Mouse (Mus musculus): Measurements from ENCODE around the gene Oaz1. TPM values are rescaled to one million over a fixed set of nuclear protein-coding genes. Genes with fewer than 3 reads are reported as not detected.

Gene Oaz1
- total RNA-seq, 2 experiments from 2014 or later: 500 to 527 TPM

DNA sequence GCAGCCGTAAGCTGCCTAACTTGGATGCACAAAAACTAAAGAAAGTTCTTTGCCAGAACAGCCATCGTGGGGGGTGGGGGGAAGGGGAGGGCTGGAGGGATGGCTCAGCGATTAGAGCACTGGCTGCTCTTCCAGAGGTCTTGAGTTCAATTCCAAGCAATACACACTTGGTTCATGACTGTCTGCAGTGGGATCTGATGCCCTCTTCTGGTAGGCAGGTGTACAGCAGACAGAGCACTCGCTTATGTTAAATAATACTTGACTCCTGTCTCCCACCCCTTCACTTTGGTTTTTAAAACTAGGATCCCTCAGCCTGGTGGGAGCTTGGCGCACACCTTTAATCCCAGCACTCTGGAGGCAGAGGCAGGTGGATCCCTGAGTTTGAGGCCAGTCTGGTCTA is 49.6 kb downstream of the Oaz1 start:
- DNase-seq (ENCODE audit: low spot score in 2 of 2): peak in 1 of 2 experiments; percentile 53
- intact Hi-C loops (cut with DNase I): loop anchor here (2.0 kb wide), 1 partner anchor 129 kb away; no protein-coding TSS in a partner anchor

DNA sequence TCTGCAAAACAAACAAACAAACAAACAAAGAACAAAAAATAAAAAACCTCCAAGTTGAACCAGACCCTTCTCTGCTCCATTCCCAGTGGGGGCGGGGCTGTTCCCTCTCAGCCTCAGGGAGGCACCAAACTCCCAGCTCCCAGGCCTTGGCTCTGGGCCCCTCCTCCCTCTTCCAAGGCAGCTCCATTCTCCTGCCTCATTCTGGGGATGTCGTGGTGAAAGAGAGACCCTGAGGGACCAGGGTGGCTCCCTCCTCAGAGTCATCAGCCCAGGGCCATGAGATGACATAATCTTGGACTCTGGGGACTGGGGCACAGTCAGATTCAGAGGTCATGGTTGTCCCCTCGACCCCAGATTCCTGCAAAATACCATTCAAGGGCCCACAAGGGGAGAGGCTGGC is 50.1 kb downstream of the Oaz1 start:
- DNase-seq (ENCODE audit: low spot score in 2 of 2): no peak
- intact Hi-C loops (cut with DNase I): loop anchor here (2.0 kb wide), 1 partner anchor 130 kb away; no protein-coding TSS in a partner anchor

Small RNAs within 50 kb of the gene (microRNA-seq; reads per million reads assigned to microRNA genes)
- 6.7 to 9.1 reads per million in 2 experiments for gene Mir1982

Other genes with a start within 250 kb of the Oaz1 start
- gene Klf16, start 249.3 kb upstream of the Oaz1 start, total RNA-seq (2021): 10 to 100 TPM; 51.8 to 55.3 TPM
- 100 to 1,000 TPM; 206 to 216 TPM for gene Abhd17a, start 236.3 kb upstream of the Oaz1 start, total RNA-seq (2021)
- gene Scamp4, start 223.8 kb upstream of the Oaz1 start, total RNA-seq (2021): 10 to 100 TPM; 40.8 to 42.2 TPM
- 1 to 10 TPM; 3.6 to 4.5 TPM for gene Adat3, start 223.8 kb upstream of the Oaz1 start, total RNA-seq (2021)
- gene Gm49322, start 220.6 kb upstream of the Oaz1 start, total RNA-seq (2021): 1 to 10 TPM; 2.8 to 2.9 TPM
- gene Csnk1g2, start 203.8 kb upstream of the Oaz1 start, total RNA-seq (2021): 100 to 1,000 TPM; 222 to 247 TPM
- 10 to 100 TPM; 91.7 to 92.7 TPM for gene Btbd2, start 169.6 kb upstream of the Oaz1 start, total RNA-seq (2021)
- 10 to 100 TPM; 35.3 to 44.0 TPM for gene Mknk2, start 148.5 kb upstream of the Oaz1 start, total RNA-seq (2021)
- 10 to 100 TPM; 13.4 to 15.8 TPM for gene Mob3a, start 124.7 kb upstream of the Oaz1 start, total RNA-seq (2021)
- 10 to 100 TPM; 35.9 to 42.5 TPM for gene Izumo4, start 124.5 kb upstream of the Oaz1 start, total RNA-seq (2021)
- 100 to 1,000 TPM; 142 to 145 TPM for gene Ap3d1, start 84.4 kb upstream of the Oaz1 start, total RNA-seq (2021)
- 10 to 100 TPM; 46.5 to 56.0 TPM for gene Dot1l, start 71.5 kb upstream of the Oaz1 start, total RNA-seq (2021)
- 10 to 100 TPM; 43.9 to 50.3 TPM for gene Sf3a2, start 28.5 kb upstream of the Oaz1 start, total RNA-seq (2021)
- 10 to 100 TPM; 57.5 to 62.4 TPM for gene Plekhj1, start 28.0 kb upstream of the Oaz1 start, total RNA-seq (2021)
- gene Amh, start 21.4 kb upstream of the Oaz1 start, total RNA-seq (2021): 1 to 10 TPM; 1.6 to 2.7 TPM
- gene Jsrp1, start 13.2 kb upstream of the Oaz1 start, total RNA-seq (2021): 1 to 10 TPM; 4.0 to 4.5 TPM
- 10 to 100 TPM; 35.6 to 48.0 TPM for gene Lingo3, start 17.4 kb downstream of the Oaz1 start, total RNA-seq (2021)
- gene Lsm7, start 28.6 kb downstream of the Oaz1 start, total RNA-seq (2021): 10 to 100 TPM; 35.9 to 47.8 TPM
- gene Sppl2b, start 28.6 kb downstream of the Oaz1 start, total RNA-seq (2021): 10 to 100 TPM; 58.6 to 66.2 TPM
- under 1 TPM in 1 of 2 experiments, not detected in 1; 0.32 TPM for gene Tmprss9, start 45.2 kb downstream of the Oaz1 start, total RNA-seq (2021)
- gene Timm13, start 74.3 kb downstream of the Oaz1 start, total RNA-seq (2021): 100 to 1,000 TPM; 139 TPM
- gene Lmnb2, start 91.6 kb downstream of the Oaz1 start, total RNA-seq (2021): 10 to 100 TPM; 15.1 to 18.9 TPM
- 10 to 100 TPM; 16.4 to 19.0 TPM for gene Gadd45b, start 103.4 kb downstream of the Oaz1 start, total RNA-seq (2021)
- gene Gng7, start 188.3 kb downstream of the Oaz1 start, total RNA-seq (2021): 100 to 1,000 TPM in 1 of 2 experiments, 10 to 100 TPM in 1; 83.8 to 196 TPM
- 100 to 1,000 TPM; 108 to 110 TPM for gene Diras1, start 199.0 kb downstream of the Oaz1 start, total RNA-seq (2021)
- 10 to 100 TPM; 67.2 to 69.3 TPM for gene Slc39a3, start 210.8 kb downstream of the Oaz1 start, total RNA-seq (2021)
- 100 to 1,000 TPM; 159 to 169 TPM for gene Sgta, start 233.5 kb downstream of the Oaz1 start, total RNA-seq (2021)
- gene Thop1, start 243.4 kb downstream of the Oaz1 start, total RNA-seq (2021): 10 to 100 TPM; 50.5 to 54.2 TPM

All from left cerebral cortex, postnatal 25 days (tissue).